Mouse (Mus musculus) mature B cell (primary cell): ENCODE measurements around the gene Nr2e1.

ENCODE experiments used
- in situ Hi-C: fragments of 300-500 bp; cut with MboI; formaldehyde crosslinking; loops from 2 replicates; pipeline ENCODE4 v1.14.3; 2019

Nr2e1 gene

GRCm38 (mm10) chr10:42587961-42588750 is 4.7 kb upstream of the Nr2e1 start:
- in situ Hi-C loops = no loop called here

DNA sequence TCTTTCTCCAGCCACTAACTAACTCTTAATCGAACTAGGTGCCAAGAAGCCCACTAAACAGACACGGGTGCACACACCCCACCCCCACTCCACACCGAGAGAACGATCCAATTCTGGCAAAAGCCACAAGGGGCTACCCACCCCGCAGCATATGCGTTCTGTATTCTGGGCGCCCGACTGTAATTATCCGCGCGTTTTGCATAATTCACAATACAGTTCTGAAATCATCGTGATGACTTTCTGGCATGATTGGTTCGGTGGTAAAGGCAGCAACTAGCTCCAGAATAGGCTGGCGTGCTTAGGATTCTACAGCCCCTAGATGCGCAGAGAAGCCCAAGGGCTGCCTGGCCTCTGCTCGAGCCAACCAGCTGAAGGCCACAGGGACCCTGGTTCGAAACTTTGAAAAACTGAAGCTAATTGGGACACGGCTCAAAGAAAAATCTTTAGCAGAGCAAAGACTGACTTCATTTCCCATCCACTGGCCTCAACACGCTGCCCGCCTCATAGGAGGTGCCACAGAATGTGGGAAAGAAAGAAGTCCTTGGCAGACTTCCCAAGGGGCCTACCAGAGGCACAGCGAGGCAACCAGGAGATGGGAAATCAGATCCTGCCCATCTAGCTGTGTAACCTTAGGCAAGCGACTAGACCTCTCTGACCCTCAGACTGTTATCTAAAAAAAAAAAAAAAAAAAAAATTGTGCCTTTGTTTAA is 2.3 kb upstream of the Nr2e1 start:
- in situ Hi-C loops = no loop called here

DNA sequence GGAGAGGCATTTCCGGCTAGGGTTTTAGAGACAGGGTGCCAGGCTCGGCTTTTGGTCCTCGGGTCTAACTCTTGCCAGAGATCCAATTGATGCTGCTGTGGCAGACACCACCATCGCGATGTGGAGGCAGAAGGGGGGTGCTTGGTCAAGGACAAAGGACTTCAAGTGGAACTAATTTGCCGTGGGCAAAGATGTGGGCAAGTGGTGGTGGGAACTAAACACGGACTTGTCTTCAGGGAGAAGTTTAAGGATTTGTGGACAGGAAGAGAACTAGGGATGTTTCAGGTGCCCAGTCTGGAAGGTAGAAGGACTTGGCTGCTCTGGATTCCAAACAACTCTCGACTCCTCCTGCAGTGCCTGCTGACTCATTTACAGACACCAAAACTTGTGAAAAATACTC is 1.7 kb upstream of the Nr2e1 start:
- in situ Hi-C loops = no loop called here

DNA sequence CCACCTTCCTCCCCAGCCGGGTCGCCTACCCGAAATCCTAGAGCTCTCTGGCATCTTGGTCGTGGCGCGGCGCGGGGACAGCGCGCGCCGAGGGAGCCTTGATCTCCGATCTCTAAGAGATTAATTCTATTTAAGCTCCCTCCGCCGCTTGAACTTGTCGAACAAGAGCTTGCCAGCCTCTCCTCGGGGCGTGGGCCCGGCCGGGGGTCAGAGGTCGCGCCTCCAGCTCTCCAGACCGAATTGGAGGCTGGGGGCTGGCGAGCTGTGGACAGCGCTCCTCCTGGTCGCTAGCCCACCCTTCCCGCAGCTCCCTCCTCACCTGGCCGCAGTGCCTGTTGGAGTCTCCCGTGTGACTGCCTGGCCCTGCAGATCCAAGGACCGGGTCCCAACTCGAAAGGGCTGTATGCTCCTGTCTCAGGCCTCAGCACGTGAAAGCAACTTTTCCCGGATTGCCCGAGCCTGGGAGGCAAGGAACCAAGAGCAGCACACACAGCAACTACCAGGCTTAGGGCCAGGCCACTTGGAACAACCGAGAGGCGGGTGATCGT is 1.1 kb upstream of the Nr2e1 start:
- in situ Hi-C loops = no loop called here

DNA sequence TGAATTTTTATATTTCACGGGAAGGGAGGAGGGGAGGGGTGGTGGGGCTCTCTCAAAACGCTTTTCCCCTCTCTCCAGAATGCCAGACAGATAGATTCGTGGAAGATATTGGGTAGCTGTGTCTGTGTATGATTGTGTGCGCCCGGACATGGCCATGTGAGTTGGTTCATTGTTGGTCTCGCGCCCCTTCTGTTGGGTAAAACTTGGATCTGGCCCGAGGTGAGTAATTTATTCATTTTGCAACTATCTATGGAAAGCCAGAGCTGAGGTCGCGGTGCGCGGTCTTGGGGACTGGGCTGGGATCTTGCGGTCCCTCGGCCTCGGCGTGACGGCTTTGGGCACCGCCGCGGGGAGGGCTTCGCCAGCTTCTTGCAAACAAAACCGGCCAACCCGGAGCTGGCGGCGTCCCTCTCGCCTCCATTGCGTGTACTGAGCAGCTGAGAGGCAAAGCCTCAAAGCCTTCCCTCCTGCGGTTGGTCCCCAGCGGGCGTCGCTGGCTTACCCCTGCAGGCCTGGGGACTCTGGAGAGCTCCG is 537 bp upstream of the Nr2e1 start:
- in situ Hi-C loops = no loop called here

GRCm38 (mm10) chr10:42582566-42583110 is 794 bp downstream of the Nr2e1 start:
- in situ Hi-C loops = no loop called here

- in situ Hi-C loops = no loop called here
Measured at GRCm38 (mm10) chr10:42581694-42582565, 1.5 kb downstream of the Nr2e1 start.

- in situ Hi-C loops = no loop called here
Measured at GRCm38 (mm10) chr10:42580951-42581277, 2.5 kb downstream of the Nr2e1 start.

GRCm38 (mm10) chr10:42580131-42580950 is 3.1 kb downstream of the Nr2e1 start:
- in situ Hi-C loops = no loop called here

GRCm38 (mm10) chr10:42579475-42580130 is 3.8 kb downstream of the Nr2e1 start:
- in situ Hi-C loops = no loop called here

DNA sequence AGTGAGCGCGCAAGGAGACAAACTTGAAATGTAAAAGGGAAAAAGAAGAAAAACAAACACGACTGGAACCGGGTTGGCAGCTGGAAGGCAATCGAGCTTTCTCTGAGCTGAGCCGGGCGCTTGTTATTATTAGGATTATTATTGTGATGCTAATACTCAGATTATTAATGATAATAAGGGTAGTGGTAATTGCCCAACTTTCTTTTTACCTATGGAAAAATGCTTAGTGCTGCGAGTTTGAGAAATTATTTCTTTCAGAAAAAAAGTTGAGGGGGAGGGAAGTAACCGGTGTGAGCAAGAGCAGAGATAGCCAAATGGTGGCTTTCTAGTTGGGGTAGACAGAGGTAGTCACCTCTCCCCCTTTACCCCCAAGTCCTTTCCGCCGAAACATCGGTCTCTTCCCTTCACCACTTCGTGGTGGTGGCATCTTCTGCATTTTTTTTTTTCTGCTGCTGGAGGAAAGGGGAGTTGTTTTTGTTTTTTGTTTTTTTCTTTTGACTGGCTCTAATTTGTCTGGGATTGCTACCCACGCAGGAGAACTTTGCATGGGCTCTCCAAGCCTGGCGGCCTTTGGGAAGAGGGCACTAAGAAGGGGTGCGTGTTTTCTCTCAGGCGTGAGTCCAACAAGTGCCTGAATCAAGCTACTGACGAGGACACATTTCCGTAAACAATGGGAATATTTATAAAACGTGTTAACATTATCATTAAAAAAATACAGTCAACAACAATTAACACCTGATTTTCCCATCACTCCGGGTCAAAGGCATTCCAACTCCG is 4.5 kb downstream of the Nr2e1 start:
- in situ Hi-C loops = no loop called here

GRCm38 (mm10) chr10:42578281-42578675 is 5.2 kb downstream of the Nr2e1 start:
- in situ Hi-C loops = no loop called here

DNA sequence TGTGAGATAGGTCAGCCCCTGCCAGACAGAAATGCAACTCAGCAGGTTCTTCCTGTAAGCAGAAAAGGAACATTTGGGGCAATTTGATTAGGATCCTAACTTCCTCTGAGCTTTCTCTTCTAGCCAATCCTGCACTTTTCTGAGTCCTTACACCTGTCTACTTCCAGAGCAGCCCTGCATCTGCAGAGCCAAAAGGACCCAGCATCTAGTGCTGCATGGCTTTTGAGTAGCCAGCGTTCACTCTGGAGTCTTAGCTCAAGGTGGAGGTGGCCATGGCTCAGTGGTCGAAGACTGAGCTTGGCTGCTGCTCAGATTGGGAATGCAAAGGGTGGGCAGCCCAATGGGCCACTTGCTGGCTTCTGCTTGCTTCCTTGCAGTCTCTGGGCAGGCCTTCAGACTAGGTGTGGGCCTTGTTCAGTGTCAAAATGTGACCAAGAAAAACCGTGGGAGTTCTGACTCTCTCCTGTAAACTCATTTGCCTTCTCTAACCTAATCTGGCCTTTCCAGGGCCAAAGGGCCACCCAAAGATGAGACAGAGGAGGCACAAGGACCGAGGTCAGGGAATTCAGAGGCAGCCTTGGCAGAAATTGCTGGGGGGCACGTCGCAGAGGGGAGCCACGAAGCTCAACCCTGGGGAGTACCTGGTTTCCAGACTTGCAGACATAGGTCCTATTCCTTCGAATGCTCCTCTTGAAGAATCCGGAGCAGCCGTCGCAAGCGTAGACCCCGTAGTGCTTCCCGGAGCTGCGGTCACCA is 5.7 kb downstream of the Nr2e1 start:
- in situ Hi-C loops = no loop called here

DNA sequence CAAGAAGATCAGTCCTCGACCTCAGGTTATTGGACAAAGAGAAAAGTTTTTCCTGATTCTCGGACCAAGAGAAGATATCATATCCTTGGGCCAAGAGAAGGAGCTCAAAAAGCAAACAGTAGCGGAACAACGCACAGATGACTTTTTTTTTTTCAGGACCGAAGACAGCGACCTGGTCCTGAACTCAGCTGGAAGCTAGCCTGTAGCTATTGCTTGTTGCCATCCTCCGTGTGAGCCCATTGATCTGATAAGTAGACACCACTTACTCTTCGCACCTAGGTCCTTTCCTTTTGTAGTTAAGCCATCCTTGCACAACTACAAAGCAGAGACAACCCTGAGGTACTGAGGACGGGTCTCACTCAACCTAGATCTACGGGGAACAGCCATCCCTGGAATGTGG is 8.8 kb downstream of the Nr2e1 start:
- in situ Hi-C loops = no loop called here

DNA sequence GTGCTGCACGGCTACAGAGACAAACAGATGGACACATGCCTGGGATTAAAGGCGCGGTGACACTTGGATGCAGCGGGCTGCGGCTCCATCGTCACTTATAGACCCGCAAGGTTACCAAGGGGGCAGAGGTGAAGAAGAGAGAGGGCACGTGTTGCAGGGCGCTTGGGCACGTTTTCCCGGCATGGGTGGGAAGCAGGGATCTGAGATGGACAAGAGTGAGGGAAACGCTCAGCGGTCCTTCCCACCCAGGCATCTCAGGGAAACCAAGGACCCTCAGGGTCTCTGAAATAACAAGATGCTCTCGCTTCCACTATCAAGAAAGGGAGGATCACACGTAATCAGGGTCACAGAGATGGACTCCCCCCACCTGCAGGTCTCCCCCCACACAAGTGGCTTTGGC is 10.5 kb downstream of the Nr2e1 start:
- in situ Hi-C loops = no loop called here

GRCm38 (mm10) chr10:42572567-42572966 is 10.9 kb downstream of the Nr2e1 start:
- in situ Hi-C loops = no loop called here

- in situ Hi-C loops = no loop called here
Measured at GRCm38 (mm10) chr10:42562272-42562671, 21.2 kb downstream of the Nr2e1 start.

GRCm38 (mm10) chr10:42559581-42560200 is 23.7 kb downstream of the Nr2e1 start:
- in situ Hi-C loops = no loop called here
